Mouse (Mus musculus) 3T3-L1 (cell line): ENCODE data around the gene Hipk1.

ENCODE experiments used
- DNase-seq: peaks from one replicate; pipeline ENCODE4 v3.0.0-alpha.2; 2015; ENCODE audit warnings: low read depth, low spot score

Hipk1 gene

GRCm38 (mm10) chr3:103751558-103751957, 39.8 kb downstream of the Hipk1 start:
- no peak for DNase-seq

DNA sequence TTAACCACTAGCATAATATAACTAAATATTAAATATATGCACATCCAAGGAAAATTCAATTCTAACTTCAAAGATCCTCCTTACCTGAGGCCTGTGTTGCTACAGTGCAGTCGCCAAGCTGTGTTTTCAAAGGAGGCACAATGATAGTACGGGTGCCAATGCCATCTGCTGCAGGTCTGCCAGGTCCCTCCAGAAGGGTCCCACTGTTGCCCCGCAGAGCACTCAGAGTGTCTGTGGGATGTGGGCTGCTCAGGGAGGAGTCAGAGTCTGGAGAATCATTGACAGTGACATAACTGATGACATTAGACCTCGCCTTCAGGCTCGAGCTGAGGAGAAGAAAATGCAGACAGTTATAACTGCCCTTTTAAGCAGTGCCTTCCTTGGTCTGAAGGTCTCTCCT, 44.7 kb downstream of the Hipk1 start:
- no peak for DNase-seq

DNA sequence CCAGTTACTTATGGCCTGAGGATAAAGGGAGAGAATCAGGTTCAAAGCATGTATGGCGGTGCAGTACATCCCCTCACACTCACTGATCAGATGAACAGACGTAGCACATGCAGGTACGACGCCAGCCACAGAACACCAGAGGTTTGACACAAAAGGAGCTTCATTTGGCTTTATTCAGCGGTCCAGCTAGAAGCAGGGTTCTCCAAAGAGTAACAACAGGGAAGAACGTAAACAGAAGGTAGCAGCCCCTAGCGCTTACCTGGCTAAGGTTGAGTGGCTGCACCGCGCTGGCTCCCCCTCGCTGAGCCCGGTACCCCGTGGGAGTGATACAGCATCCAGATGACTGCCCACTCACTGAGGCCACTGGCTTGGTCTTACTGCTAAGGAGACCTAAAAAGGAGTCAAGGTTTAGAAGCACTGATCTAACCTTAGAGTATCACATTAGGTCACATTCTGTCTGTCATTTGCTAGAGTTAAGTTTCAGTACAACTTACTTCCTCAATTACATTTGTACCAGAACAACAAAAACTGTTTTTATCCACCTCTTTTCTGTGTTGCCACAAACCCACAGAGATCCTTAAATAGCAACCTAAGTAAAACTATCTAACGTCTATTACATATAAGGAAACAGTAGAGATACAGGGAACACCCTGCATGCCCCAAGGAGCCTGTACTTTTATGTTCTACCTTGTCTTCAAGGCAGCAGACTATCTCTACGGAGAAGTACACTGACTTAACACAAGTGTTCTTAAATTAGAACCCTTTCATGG, 46.2 kb downstream of the Hipk1 start:
- no peak for DNase-seq

- no peak for DNase-seq
Measured at GRCm38 (mm10) chr3:103743208-103743607, 48.2 kb downstream of the Hipk1 start.

GRCm38 (mm10) chr3:103740342-103740741, 51.0 kb downstream of the Hipk1 start:
- DNase-seq: no peak

DNA sequence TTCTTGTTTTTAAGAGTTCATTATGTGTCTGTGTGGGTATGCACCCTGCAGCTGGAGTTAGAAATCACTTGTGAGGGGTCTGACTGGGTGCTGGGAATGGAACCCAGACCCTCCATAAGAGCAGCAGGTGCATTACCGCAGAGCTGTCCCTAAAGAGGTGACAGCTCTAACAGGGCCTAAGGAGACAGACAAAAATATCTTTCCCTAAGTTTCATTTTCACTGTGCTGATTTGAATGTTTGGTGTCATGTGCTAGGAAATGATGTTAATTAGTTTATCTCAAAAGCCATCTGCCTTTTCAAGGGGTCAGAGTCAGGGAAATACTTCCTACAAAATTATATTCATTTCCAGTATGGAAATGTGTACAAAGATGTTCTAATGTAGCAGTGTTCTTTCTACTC, 52.0 kb downstream of the Hipk1 start, which contains the start of gene Gm10964:
Gene Gm10964, plus strand, starts transcription at position 38 of the 400 bp plus-strand sequence.
- DNase-seq: no peak

- peak; percentile 99 for DNase-seq
Measured at GRCm38 (mm10) chr3:103737778-103738571, 53.4 kb downstream of the Hipk1 start, which contains the start of gene Olfml3. Gene Olfml3 (minus strand): TSS chr3:103738001.

- DNase-seq: no peak
Measured at GRCm38 (mm10) chr3:103737061-103737754, 54.2 kb downstream of the Hipk1 start.

GRCm38 (mm10) chr3:103735776-103736600, 55.4 kb downstream of the Hipk1 start:
- peak; percentile 13 for DNase-seq

DNA sequence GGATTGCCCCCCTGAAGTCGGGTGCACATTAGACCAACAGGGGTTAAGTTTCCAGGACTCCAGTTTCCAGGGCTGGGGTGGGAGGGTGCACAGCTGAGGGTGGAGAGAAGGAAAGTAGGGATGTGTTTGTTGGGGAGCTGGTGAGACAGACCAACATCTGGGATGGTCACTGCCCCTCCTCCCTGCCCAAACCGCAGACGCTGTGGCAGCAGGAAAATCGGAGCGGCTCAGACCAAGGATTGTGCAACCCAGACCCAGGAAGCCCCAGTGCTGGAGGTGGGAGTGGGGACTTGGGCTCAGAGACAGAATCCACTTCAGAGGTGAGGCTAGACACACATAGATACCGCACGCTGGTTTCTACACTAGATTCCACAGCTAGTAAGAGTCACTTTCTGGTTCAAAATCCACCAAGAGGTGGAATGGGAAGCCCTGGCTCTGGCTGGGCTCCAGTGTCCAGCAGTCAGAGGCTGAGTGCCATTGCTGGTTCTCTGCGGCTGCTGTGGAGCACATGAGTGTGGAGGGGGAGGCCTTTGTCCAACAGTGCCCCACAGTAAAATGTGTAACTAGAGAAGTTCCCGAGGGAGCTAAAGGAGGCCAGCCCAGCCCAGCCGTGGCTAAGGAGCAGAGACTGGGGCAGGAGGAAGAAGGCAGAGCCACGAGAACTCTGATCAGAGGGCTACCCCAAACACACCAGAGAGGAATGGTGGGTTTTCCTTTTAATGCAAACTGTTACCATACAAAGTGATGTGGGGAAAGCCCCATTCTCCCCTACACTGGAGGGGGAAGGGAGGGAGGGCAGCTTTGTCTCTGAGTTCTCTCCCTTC, 56.5 kb downstream of the Hipk1 start:
- DNase-seq: peak; percentile 94

DNA sequence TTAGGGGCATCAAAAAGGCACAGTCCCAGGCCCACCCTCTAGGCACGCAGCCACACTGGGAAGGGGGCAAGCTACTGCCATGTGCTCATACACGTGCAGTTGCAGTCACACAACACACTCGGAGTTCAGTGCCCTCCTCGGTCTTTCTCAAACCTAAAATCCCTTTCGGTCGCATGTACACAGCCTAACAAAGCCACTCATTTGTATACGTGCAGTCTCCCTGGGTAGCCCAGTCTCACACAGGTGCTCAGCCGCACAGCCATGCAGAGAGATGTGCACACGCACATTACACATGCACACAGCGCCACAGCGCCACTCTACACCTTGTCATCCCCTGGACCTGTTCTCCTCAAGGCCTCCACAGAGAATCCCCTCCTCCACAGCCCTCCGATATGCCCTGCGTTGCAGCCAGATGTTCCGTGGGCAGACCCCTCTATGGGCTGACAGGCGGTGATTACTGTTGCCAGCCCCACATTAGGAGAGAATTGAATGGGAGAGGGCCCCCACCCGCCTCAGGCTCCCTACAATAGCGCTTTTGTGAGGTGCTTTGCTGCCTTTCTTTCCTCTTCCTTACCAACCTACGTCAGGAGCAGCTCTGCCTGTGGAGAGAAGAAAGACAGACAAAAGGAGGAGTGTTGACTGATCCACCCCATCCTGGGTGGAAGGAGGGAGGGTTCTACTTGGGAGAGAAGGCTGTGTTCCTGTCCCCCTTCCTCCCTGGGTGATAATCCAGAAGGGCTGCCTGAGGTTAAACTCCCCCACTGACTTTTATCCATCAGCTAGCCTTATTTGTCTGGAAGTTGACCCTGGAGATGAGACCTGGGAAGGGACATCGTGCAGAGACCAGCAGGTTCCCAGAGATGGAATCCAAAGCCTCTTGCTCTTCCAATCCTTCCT, 57.3 kb downstream of the Hipk1 start:
- DNase-seq: no peak

DNA sequence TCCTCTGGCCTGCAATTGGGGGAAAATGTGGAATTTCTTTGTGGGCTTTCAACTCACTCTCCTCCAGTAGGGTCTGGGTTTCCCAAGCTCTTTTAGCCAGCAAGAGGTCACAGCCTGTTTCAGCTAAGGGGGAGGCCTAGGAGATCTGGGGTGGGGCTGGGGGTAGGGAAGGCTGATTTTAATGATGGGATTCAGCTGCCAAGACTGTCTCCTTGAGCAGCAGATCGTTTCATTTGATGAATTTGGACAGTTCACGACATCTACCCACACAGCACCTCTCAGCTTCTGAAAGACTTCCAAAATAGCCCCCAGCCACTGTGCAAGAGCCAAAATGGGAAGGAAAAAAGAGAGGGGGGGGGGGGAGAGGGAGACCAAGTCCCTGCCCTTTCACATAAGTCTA, 58.2 kb downstream of the Hipk1 start:
- DNase-seq: peak; percentile 23

DNA sequence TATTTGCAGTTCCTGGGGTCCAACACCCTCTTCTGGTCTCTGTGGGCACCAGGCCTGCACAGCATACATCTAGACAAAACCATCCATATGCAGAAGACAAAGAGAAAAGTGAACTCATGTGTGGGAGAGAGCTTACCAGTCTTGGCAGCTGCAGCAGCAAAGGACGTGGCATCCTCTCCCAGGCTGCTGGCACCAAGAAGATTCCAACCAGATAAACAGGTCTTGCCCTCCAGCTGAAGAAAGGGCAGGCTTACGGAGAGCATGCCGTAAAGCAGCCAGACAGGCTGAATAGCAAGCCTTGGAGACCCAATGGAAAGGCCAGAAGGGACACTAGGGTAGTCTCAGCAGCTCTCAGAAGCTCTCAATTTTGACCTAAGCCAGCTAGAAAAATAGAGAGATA, 59.2 kb downstream of the Hipk1 start:
- DNase-seq: no peak

DNA sequence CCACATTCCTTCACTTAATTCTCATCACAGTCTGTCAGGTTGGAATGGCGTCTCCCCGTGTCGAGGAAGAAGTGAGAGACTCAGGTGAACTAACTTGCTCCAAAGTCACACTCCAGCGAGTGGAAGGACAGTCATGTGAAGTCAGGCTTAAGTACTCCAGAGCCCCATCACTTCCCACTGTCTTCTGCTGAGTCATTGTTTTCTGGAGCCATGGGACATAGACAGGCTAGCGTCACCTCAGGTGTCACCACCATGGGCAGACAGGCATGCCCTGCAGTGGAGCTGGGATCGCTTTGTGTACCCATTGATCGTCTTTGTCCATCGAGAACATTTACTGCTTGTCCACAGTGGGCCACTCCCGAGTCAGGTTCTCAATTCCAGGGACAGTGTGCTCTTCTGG, 61.5 kb downstream of the Hipk1 start:
- DNase-seq: no peak

DNA sequence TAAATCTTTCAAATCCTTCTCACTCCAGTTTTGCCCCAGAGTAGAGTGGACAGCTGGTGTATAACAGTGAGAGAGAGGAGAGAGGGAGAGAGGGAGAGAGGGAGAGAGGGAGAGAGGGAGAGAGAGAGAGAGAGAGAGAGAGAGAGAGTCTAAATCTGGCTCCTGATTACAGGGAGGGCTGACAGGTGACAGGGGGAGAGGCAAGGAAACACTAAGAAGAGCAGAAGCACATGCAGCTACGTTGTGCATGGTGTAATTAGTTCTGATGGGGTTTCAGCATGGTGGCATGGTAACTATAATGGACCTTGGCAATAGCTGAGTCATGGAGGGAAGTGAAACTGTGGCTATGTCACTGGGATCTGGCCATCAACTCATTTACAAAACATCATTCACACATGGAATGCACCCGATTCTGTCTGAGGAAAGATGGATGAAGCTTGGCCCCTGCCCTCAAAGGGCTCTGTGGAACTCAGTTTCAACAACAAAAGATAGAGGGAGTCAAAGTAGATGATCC, 63.5 kb downstream of the Hipk1 start:
- DNase-seq: peak; percentile 35

DNA sequence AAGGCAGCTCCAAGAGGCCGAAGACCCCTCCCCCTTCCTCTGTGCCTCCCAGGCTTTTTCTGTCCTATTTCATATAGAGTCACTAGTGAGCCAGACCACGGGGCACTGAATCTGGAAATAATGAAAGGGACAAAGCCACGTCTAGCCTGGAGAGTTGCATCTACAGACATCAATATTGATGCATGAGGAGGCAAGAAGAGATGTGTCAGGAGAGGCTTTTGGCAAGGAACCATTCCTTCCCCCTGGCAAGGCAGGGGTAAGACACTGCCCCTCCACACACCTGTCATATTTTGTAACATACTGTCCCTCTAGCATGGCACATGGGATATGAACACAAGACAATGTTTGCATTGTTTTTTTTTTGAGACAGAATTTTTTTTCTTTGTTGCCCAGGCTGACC, 64.7 kb downstream of the Hipk1 start:
- peak; percentile 19 for DNase-seq

DNA sequence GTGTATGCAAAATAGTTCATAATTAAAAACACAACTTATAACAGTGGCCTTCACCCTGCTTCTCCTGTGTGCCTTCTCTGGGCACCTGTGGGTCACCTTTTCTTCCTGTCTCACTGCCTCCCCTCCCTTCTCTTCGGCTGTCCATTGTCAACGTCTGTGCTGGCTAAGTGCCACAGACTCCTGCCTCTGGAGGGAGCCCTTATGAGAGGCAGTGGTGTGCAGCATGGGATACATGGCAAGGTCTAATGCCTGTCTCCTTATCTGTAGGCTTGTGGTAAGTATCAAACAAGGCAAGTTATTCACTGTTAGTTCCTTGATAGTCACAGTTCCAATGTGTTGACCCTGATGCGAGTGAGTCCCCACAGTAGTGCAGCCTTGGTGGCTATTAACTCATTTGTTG, 67.2 kb downstream of the Hipk1 start:
- no peak for DNase-seq

DNA sequence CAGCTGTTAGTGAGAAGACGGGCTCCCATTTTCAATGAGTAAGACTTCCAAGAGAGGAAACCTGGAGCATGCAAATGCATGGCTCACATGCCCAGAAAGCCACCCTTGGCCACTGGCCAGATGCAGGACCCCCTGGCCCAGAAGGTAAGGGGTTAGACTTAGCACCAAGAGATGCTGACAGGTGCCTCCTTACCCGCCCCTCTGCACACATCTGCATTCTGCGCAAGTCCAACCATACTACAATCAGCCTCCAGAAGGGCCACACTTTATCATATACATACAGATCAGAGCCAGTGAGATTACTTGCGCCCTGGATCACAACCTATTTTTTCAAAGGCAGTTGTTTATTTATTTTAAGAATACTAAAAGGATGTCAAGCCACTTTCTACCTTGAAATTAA, 72.6 kb downstream of the Hipk1 start:
- DNase-seq: no peak
